Mouse (Mus musculus) gastrocnemius, postnatal 4 days (tissue): ENCODE measurements around the gene Krtap9-5. TPM values are rescaled to one million over a fixed set of nuclear protein-coding genes. Genes with fewer than 3 reads are reported as not detected.

Experiments used
- total RNA-seq, 2 experiments: library from RNA; stranded (reverse); gene quantifications; 2 replicates each; pipeline ENCODE4 v1.2.3; 2021

Gene Krtap9-5
- total RNA-seq, 2 experiments from 2014 or later: not detected

Other genes with a start within 250 kb of the Krtap9-5 start
- not detected for gene Gm14180, start 214.2 kb upstream of the Krtap9-5 start, total RNA-seq
- not detected for gene Gm11595, start 175.6 kb upstream of the Krtap9-5 start, total RNA-seq
- gene Krtap4-8, start 167.8 kb upstream of the Krtap9-5 start, total RNA-seq: not detected
- not detected for gene Krtap4-9, start 163.3 kb upstream of the Krtap9-5 start, total RNA-seq
- gene Gm11596, start 155.0 kb upstream of the Krtap9-5 start, total RNA-seq: not detected
- gene Gm11569, start 149.5 kb upstream of the Krtap9-5 start, total RNA-seq: not detected
- not detected for gene Gm11554, start 144.0 kb upstream of the Krtap9-5 start, total RNA-seq
- gene Krtap4-13, start 138.6 kb upstream of the Krtap9-5 start, total RNA-seq: not detected
- gene Gm11564, start 132.8 kb upstream of the Krtap9-5 start, total RNA-seq: not detected
- not detected for gene 2300003K06Rik, start 110.4 kb upstream of the Krtap9-5 start, total RNA-seq
- not detected for gene Krtap4-16, start 96.9 kb upstream of the Krtap9-5 start, total RNA-seq
- not detected for gene Gm11568, start 90.6 kb upstream of the Krtap9-5 start, total RNA-seq
- not detected for gene Gm11559, start 84.0 kb upstream of the Krtap9-5 start, total RNA-seq
- gene Krtap9-1, start 75.1 kb upstream of the Krtap9-5 start, total RNA-seq: not detected
- gene Gm11567, start 69.3 kb upstream of the Krtap9-5 start, total RNA-seq: not detected
- gene Krtap31-1, start 40.6 kb upstream of the Krtap9-5 start, total RNA-seq: not detected
- not detected for gene Gm11565, start 33.7 kb upstream of the Krtap9-5 start, total RNA-seq
- not detected for gene Krtap31-2, start 12.2 kb upstream of the Krtap9-5 start, total RNA-seq
- not detected for gene Krtap29-1, start 30.6 kb downstream of the Krtap9-5 start, total RNA-seq
- not detected for gene Krtap16-1, start 38.1 kb downstream of the Krtap9-5 start, total RNA-seq
- not detected for gene Krtap17-1, start 45.5 kb downstream of the Krtap9-5 start, total RNA-seq
- gene Krt33a, start 67.7 kb downstream of the Krtap9-5 start, total RNA-seq: not detected
- under 1 TPM in 1 of 2 experiments, not detected in 1; 0.22 TPM for gene Krt33b, start 81.4 kb downstream of the Krtap9-5 start, total RNA-seq
- not detected for gene Krt34, start 93.1 kb downstream of the Krtap9-5 start, total RNA-seq
- not detected for gene Krt31, start 102.1 kb downstream of the Krtap9-5 start, total RNA-seq
- gene Krt32, start 139.8 kb downstream of the Krtap9-5 start, total RNA-seq: not detected
- gene Krt35, start 147.8 kb downstream of the Krtap9-5 start, total RNA-seq: under 1 TPM; 0.15 to 0.31 TPM
- gene Krt36, start 157.2 kb downstream of the Krtap9-5 start, total RNA-seq: not detected
- gene Krt13, start 173.1 kb downstream of the Krtap9-5 start, total RNA-seq: not detected
- gene Krt15, start 187.5 kb downstream of the Krtap9-5 start, total RNA-seq: 1 to 10 TPM in 1 of 2 experiments, under 1 TPM in 1; 0.27 to 1.1 TPM
- gene Krt19, start 200.2 kb downstream of the Krtap9-5 start, total RNA-seq: 1 to 10 TPM in 1 of 2 experiments, under 1 TPM in 1; 0.71 to 1.3 TPM
- under 1 TPM in 1 of 2 experiments, not detected in 1; 0.15 TPM for gene Krt9, start 244.8 kb downstream of the Krtap9-5 start, total RNA-seq